Mouse (Mus musculus): ENCODE results near the gene Filip1l. TPM values are rescaled to one million over a fixed set of nuclear protein-coding genes. Genes with fewer than 3 reads are reported as not detected.
A peak's percentile ranks its signal among the peaks of the same experiment; 100 is the strongest.

Filip1l gene
- total RNA-seq, 1 experiment, result 7.4 TPM

DNA sequence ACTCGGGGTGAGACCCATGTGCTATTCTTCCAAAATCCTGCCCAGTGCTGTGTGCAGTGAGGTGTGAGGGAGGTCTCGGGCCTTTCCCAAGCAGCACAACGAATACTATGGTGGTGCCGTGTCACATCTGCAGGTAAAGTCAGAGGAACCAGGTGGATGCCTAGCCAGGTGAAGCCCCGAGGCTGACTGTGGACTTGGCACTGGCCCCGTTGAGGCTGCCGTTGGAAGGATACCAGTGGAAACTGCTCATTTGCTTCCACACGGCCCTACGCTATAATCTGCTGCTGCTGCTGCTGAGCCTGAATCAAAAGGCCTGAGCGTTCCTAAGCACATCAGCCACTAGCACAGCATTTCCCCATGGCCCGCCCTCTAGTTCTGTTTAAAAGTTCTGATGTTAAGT lies 86.3 kb downstream of the Filip1l start:
- TF ChIP-seq ZNF384 (IDR thresholded peaks at IDR 0.05; ENCODE audit: low read depth, low read length) (no peak), HCFC1 (IDR thresholded peaks at IDR 0.05; ENCODE audit: borderline replicate concordance, insufficient read depth, low read length) (no peak), MAFK (IDR thresholded peaks at IDR 0.05; ENCODE audit: insufficient read depth, low read depth, low read length) (no peak), ZC3H11A (IDR thresholded peaks at IDR 0.05; ENCODE audit: borderline replicate concordance, low read depth, low read length) (no peak), CHD2 (IDR thresholded peaks at IDR 0.05; ENCODE audit: low read depth, low read length) (no peak)
- Histone ChIP-seq H3K9me3 (ENCODE audit: control insufficient read depth, insufficient read depth, low read depth, low read length) (no peaks in the 10 kb centered on the region), H3K9ac (ENCODE audit: insufficient read depth, low read depth, low read length, poor library complexity, severe bottlenecking) (no peak overlapping the region), H3K36me3 (ENCODE audit: control insufficient read depth, insufficient read depth, low read length, poor library complexity, severe bottlenecking) (no peaks in the 10 kb centered on the region), H3K4me3 (ENCODE audit: insufficient read depth in 1 of 2, low read depth in 1 of 2, low read length in 2 of 2, poor library complexity in 1 of 2, severe bottlenecking in 1 of 2) (no peak overlapping the region), H3K27ac (ENCODE audit: insufficient read depth, low read depth, low read length, poor library complexity, severe bottlenecking) (no peak overlapping the region), H3K4me1 (ENCODE audit: control insufficient read depth in 2 of 2, insufficient read depth in 2 of 2, low read length in 2 of 2, poor library complexity in 1 of 2) (peaks cover 1 to 4% of the 10 kb centered on the region in 2 experiments; a peak in 2 of 4 replicates)
- no peak for DNase-seq (ENCODE audit: low read depth, low spot score)
- in situ Hi-C loops (cut with MboI; ENCODE audit: low sequenced_read_pairs in 2 of 2, unreplicated experiment in 2 of 2), result no loop called here

DNA sequence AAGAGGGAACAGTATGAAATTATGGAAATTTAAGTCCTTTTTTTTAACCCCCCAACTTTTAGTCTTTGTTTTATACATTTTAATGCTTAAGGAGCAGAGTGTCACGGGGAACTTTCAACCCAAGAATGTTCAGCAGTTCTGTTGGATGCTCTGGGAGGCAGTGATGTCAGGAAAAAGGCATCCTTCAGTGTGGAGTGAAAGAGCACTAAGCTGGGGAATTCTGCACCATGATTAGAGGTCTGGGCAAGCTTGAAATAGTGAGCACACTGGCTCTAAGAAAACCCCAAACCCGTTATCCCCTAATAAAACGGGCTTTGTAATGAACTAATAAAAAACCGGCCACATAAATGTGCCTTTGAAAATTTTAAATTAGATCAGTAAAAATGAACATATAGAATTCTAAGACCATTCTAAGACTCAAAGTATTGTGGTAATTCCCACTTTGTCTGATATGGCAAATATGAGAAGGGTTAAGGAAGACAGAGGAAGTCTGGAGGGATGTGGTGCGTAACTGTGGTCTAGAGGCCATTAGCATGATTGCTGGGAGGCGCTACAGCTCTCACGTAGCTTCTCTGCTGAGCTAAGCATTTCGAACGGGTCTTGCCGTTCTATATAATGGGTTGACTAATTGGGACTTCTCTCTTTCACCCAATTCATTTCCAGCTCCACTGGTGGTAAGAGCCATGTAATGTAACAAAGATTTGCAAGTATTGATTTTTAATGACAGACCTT lies 88.0 kb downstream of the Filip1l start:
- Histone ChIP-seq H3K27ac (ENCODE audit: insufficient read depth, low read depth, low read length, poor library complexity, severe bottlenecking) (no peak overlapping the region), H3K9ac (ENCODE audit: insufficient read depth, low read depth, low read length, poor library complexity, severe bottlenecking) (no peak overlapping the region), H3K4me3 (ENCODE audit: insufficient read depth in 1 of 2, low read depth in 1 of 2, low read length in 2 of 2, poor library complexity in 1 of 2, severe bottlenecking in 1 of 2) (no peak overlapping the region), H3K36me3 (ENCODE audit: control insufficient read depth, insufficient read depth, low read length, poor library complexity, severe bottlenecking) (no peaks in the 10 kb centered on the region), H3K4me1 (ENCODE audit: control insufficient read depth in 2 of 2, insufficient read depth in 2 of 2, low read length in 2 of 2, poor library complexity in 1 of 2) (peaks cover 0 to 1% of the 10 kb centered on the region in 2 experiments; a peak in 1 of 4 replicates), H3K9me3 (ENCODE audit: control insufficient read depth, insufficient read depth, low read depth, low read length) (no peaks in the 10 kb centered on the region)
- in situ Hi-C loops (cut with MboI; ENCODE audit: low sequenced_read_pairs in 2 of 2, unreplicated experiment in 2 of 2), result no loop called here
- TF ChIP-seq MAFK (IDR thresholded peaks at IDR 0.05; ENCODE audit: insufficient read depth, low read depth, low read length) (peak; percentile 78), ZC3H11A (IDR thresholded peaks at IDR 0.05; ENCODE audit: borderline replicate concordance, low read depth, low read length) (no peak)
- DNase-seq (ENCODE audit: low read depth, low spot score), result no peak

DNA sequence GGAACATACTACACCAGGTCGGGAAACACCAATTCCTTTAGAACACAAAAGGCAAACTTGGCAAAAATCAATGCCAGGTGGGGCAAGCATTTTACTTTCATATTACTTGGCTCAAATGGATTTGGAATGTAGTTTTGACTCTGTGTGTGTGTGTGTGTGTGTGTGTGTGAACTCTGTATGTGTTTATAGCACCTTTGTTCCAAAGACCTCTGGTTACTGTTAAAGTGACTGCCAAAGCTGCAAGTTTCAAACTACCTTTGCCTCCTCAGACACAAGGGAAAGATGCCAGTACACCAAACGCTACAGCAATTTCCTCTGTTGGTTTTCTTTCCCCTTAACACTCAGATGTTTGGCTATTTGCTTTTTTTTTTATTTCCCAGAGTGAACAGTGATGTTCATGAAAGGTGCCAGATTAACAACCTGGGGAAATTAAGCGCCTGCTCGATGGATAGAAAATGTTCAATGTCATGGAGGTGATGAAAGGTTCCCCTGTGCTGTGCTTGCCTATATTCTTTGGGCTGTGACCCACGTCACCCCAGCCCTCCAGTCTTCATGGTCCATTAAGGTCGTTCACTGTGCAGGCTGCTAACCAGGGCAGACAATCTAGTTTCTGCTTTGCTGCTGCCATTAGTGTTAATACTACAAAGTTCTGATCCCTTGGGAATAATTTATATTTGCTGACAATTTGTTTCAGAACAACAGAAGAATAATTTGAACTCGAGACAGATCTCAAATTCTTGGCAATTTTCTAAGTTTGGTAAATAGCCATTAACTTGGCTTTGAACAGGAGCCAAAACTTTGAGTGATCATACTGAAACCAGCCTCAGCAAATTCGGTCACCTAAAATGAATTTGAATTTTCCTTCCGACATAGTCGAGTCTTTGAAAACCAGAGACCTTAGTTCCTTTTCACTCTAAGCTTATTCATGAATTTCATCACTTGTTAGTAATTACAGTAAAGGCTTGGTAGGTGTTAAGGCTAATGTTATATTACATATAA lies 92.5 kb downstream of the Filip1l start:
- TF ChIP-seq ZC3H11A (IDR thresholded peaks at IDR 0.05; ENCODE audit: borderline replicate concordance, low read depth, low read length) (no peak), CHD2 (IDR thresholded peaks at IDR 0.05; ENCODE audit: low read depth, low read length) (no peak), ZNF384 (IDR thresholded peaks at IDR 0.05; ENCODE audit: low read depth, low read length) (no peak), HCFC1 (IDR thresholded peaks at IDR 0.05; ENCODE audit: borderline replicate concordance, insufficient read depth, low read length) (no peak), MAFK (IDR thresholded peaks at IDR 0.05; ENCODE audit: insufficient read depth, low read depth, low read length) (no peak)
- H3K9me3 ChIP-seq (ENCODE audit: control insufficient read depth, insufficient read depth, low read depth, low read length), result no peaks in the 10 kb centered on the region
- H3K36me3 ChIP-seq (ENCODE audit: control insufficient read depth, insufficient read depth, low read length, poor library complexity, severe bottlenecking), result no peaks in the 10 kb centered on the region
- no peaks in the 10 kb centered on the region; a peak in 1 of 4 replicates for H3K4me1 ChIP-seq (ENCODE audit: control insufficient read depth in 2 of 2, insufficient read depth in 2 of 2, low read length in 2 of 2, poor library complexity in 1 of 2)
- in situ Hi-C loops (cut with MboI; ENCODE audit: low sequenced_read_pairs in 2 of 2, unreplicated experiment in 2 of 2), result no loop called here
- H3K9ac ChIP-seq (ENCODE audit: insufficient read depth, low read depth, low read length, poor library complexity, severe bottlenecking), result no peak overlapping the region
- H3K4me3 ChIP-seq (ENCODE audit: insufficient read depth in 1 of 2, low read depth in 1 of 2, low read length in 2 of 2, poor library complexity in 1 of 2, severe bottlenecking in 1 of 2), result no peak overlapping the region
- no peak for DNase-seq (ENCODE audit: low read depth, low spot score)
- H3K27ac ChIP-seq (ENCODE audit: insufficient read depth, low read depth, low read length, poor library complexity, severe bottlenecking), result no peak overlapping the region

DNA sequence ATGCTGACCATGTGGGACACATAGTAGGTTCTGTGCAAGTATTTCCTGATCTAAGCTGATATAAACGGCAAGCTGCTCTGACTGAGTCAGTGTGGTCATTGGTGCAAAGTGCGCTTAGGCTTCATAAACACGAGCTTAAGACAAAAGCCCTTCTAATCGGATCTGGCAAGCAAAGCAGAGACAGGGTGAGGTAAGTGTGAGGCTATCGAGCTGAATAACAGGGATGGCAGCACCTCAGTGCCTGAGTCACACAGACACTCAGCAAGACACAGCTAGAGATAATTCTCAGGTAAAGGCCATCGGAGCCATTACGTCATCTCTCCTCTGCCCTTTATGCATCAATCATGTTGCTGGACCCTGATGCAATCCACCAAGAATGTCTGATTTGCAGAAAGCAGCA lies 100.1 kb downstream of the Filip1l start:
- no peaks in the 10 kb centered on the region for H3K9me3 ChIP-seq (ENCODE audit: control insufficient read depth, insufficient read depth, low read depth, low read length)
- in situ Hi-C loops (cut with MboI; ENCODE audit: low sequenced_read_pairs in 2 of 2, unreplicated experiment in 2 of 2), result no loop called here
- no peak overlapping the region for H3K27ac ChIP-seq (ENCODE audit: insufficient read depth, low read depth, low read length, poor library complexity, severe bottlenecking)
- H3K4me1 ChIP-seq (ENCODE audit: control insufficient read depth in 2 of 2, insufficient read depth in 2 of 2, low read length in 2 of 2, poor library complexity in 1 of 2), result no peaks in the 10 kb centered on the region
- DNase-seq (ENCODE audit: low read depth, low spot score), result no peak
- no peaks in the 10 kb centered on the region for H3K36me3 ChIP-seq (ENCODE audit: control insufficient read depth, insufficient read depth, low read length, poor library complexity, severe bottlenecking)
- no peak for TF ChIP-seq CHD2 (IDR thresholded peaks at IDR 0.05; ENCODE audit: low read depth, low read length)
- no peak for TF ChIP-seq MAFK (IDR thresholded peaks at IDR 0.05; ENCODE audit: insufficient read depth, low read depth, low read length)
- no peak overlapping the region for H3K4me3 ChIP-seq (ENCODE audit: insufficient read depth in 1 of 2, low read depth in 1 of 2, low read length in 2 of 2, poor library complexity in 1 of 2, severe bottlenecking in 1 of 2)
- no peak overlapping the region for H3K9ac ChIP-seq (ENCODE audit: insufficient read depth, low read depth, low read length, poor library complexity, severe bottlenecking)
